Comparison of ENCODE assay signal across 9 mouse cellular contexts in the genomic region with DNA sequence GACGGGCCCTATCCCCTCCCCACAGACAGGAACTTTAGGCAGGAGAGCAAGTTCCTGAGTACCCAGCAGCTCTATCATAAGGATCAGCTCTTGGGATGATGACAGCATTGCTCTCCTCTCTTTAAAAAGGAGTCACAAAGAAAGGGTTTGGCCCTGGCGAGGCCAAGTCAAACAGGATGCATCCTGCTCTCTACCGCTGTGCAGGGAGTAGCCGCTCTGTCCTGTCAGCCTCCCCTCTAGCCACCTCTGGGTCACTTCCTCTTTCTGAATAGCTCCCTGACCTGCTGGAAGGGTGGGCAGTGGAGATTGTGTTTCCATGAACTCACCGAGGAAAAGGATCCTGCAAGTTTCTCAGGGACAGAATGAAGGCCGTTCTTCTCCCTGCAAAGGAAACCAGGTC.
A peak's percentile ranks its signal among the peaks of the same experiment; 100 is the strongest.
DNase-seq lines count a peak whose midpoint lies in the region; ATAC-seq and TF ChIP-seq lines count a peak whose summit lies in the region.
"Had no signal": no experiment of that assay in that cellular context is flagged by ENCODE, and none has a peak within 500 bp of the region (broad histone marks: within the 10 kb centered on the region; RNA-seq: fewer than 3 reads in every experiment).

No protein-coding gene starts in this region.

- no peak for DNase-seq in forebrain, embryonic 10.5 days (ENCODE audit: extremely low spot score, low spot score)
- peak; percentile 18 for DNase-seq in MEL (ENCODE audit: low read depth, low spot score)
- no peak for DNase-seq in liver, embryonic 14.5 days (ENCODE audit: low read depth in 3 of 3, low spot score in 3 of 3)
- no peak for DNase-seq in cerebellum, adult 9-11 months
- DNase-seq in testis, postnatal 14 days (ENCODE audit: low spot score), result no peak
- DNase-seq in frontal cortex, postnatal 25 days (ENCODE audit: low spot score in 2 of 2), result no peak
- DNase-seq: right cerebral cortex, postnatal 4 days had no signal

- no peak overlapping the region for H3K4me2 ChIP-seq in forebrain, embryonic 15.5 days (replicated peaks)
- no peak overlapping the region for H3K4me2 ChIP-seq in heart, embryonic 16.5 days (ENCODE audit: low read depth, low read length)
- H3K4me2 ChIP-seq in liver, embryonic 14.5 days (ENCODE audit: low read depth), result no peak overlapping the region

- peaks cover 3% of the 10 kb centered on the region; the same call in 1 of the 2 replicates for H3K9me3 ChIP-seq in forebrain, embryonic 10.5 days
- H3K9me3 ChIP-seq in forebrain, embryonic 15.5 days, result no peaks in the 10 kb centered on the region
- H3K9me3 ChIP-seq in MEL (replicated peaks; ENCODE audit: insufficient read depth, low read length), result no peaks in the 10 kb centered on the region
- H3K9me3 ChIP-seq in heart, embryonic 16.5 days (replicated peaks; ENCODE audit: control insufficient read depth, low read length), result peaks cover 9% of the 10 kb centered on the region
- no peaks in the 10 kb centered on the region for H3K9me3 ChIP-seq in liver, embryonic 14.5 days (ENCODE audit: control insufficient read depth, low read length)

- H3K27me3 ChIP-seq in forebrain, embryonic 10.5 days (ENCODE audit: poor library complexity, severe bottlenecking), result no peaks in the 10 kb centered on the region
- H3K27me3 ChIP-seq in forebrain, embryonic 15.5 days, result no peaks in the 10 kb centered on the region
- no peaks in the 10 kb centered on the region for H3K27me3 ChIP-seq in MEL (ENCODE audit: control insufficient read depth in 1 of 2, insufficient read depth in 2 of 2, low read length in 2 of 2)
- H3K27me3 ChIP-seq in heart, embryonic 16.5 days (ENCODE audit: control insufficient read depth, insufficient read depth, low read length), result no peaks in the 10 kb centered on the region
- H3K27me3 ChIP-seq in liver, embryonic 14.5 days (ENCODE audit: control insufficient read depth, insufficient read depth, low read length), result no peaks in the 10 kb centered on the region

- peaks cover 41% of the 10 kb centered on the region for H3K4me1 ChIP-seq in forebrain, embryonic 10.5 days
- peaks cover 27% of the 10 kb centered on the region for H3K4me1 ChIP-seq in forebrain, embryonic 15.5 days
- H3K4me1 ChIP-seq in MEL (ENCODE audit: control insufficient read depth in 1 of 2, insufficient read depth in 2 of 2, low read length in 2 of 2), result peaks cover 6 to 32% of the 10 kb centered on the region in 2 experiments
- peaks cover 22% of the 10 kb centered on the region for H3K4me1 ChIP-seq in heart, embryonic 16.5 days (ENCODE audit: control insufficient read depth, insufficient read depth, low read length)
- H3K4me1 ChIP-seq in liver, embryonic 14.5 days (replicated peaks; ENCODE audit: control insufficient read depth in 2 of 2, insufficient read depth in 2 of 2, low read length in 1 of 2), result peaks cover 2 to 12% of the 10 kb centered on the region in 2 experiments; a peak in 2 of 4 replicates

- TF ChIP-seq POLR2A in MEL (IDR thresholded peaks at IDR 0.05; ENCODE audit: control insufficient read depth in 1 of 2, insufficient read depth in 1 of 2, low read depth in 1 of 2, low read length in 2 of 2, poor library complexity in 1 of 2), result no peak

- no peaks in the 10 kb centered on the region for H3K79me2 ChIP-seq in MEL (ENCODE audit: control insufficient read depth, insufficient read depth, low read length, poor library complexity)

- TF ChIP-seq CTCF in MEL (IDR thresholded peaks at IDR 0.05 in 2 of 3, conservative IDR thresholded peaks at IDR 0.05 in 1 of 3; ENCODE audit: control insufficient read depth in 1 of 3, insufficient read depth in 1 of 3, low read depth in 2 of 3, low read length in 3 of 3, poor library complexity in 1 of 3, severe bottlenecking in 1 of 3), result no peak
- TF ChIP-seq CTCF in liver, embryonic 14.5 days (IDR thresholded peaks at IDR 0.05; ENCODE audit: low read depth), result no peak

- peak overlapping the region; percentile 60 for H3K27ac ChIP-seq in forebrain, embryonic 10.5 days
- no peak overlapping the region for H3K27ac ChIP-seq in forebrain, embryonic 15.5 days (replicated peaks)
- no peak overlapping the region for H3K27ac ChIP-seq in MEL (ENCODE audit: control insufficient read depth, low read depth, low read length)
- peak overlapping the region; percentile 73 for H3K27ac ChIP-seq in heart, embryonic 16.5 days (ENCODE audit: low read length)
- H3K27ac ChIP-seq in liver, embryonic 14.5 days, result no peak overlapping the region

- TF ChIP-seq EP300 in MEL (IDR thresholded peaks at IDR 0.05; ENCODE audit: low read depth in 1 of 2, low read length in 2 of 2), result no peak
- TF ChIP-seq EP300 in liver, embryonic 14.5 days (IDR thresholded peaks at IDR 0.05; ENCODE audit: low read depth), result no peak

- WGBS in forebrain, embryonic 10.5 days, result 61% methylated on average over 6 of the region's 6 CpGs
- WGBS in forebrain, embryonic 15.5 days, result 81% methylated on average over 6 of the region's 6 CpGs
- 46% methylated on average over 6 of the region's 6 CpGs for WGBS in heart, embryonic 16.5 days
- 27% methylated on average over 6 of the region's 6 CpGs for whole genome bisulfite sequencing in liver, embryonic 14.5 days (ENCODE audit: insufficient replicate concordance)

- H3K4me3 ChIP-seq in forebrain, embryonic 10.5 days, result no peak overlapping the region
- H3K4me3 ChIP-seq in forebrain, embryonic 15.5 days, result no peak overlapping the region
- no peak overlapping the region for H3K4me3 ChIP-seq in MEL (ENCODE audit: control insufficient read depth in 1 of 2, insufficient read depth in 1 of 2, low read depth in 2 of 2, low read length in 2 of 2)
- H3K4me3 ChIP-seq in heart, embryonic 16.5 days (ENCODE audit: low read length), result no peak overlapping the region
- no peak overlapping the region for H3K4me3 ChIP-seq in liver, embryonic 14.5 days (ENCODE audit: insufficient read depth in 1 of 2, low read depth in 2 of 2, low read length in 2 of 2)

- no peaks in the 10 kb centered on the region; the same call in 1 of the 2 replicates for H3K36me3 ChIP-seq in forebrain, embryonic 10.5 days (replicated peaks)
- H3K36me3 ChIP-seq in forebrain, embryonic 15.5 days, result no peaks in the 10 kb centered on the region
- peaks cover 0 to 31% of the 10 kb centered on the region in 2 experiments; a peak in 2 of 4 replicates for H3K36me3 ChIP-seq in MEL (ENCODE audit: control insufficient read depth in 1 of 2, insufficient read depth in 2 of 2, low read length in 2 of 2)
- no peaks in the 10 kb centered on the region for H3K36me3 ChIP-seq in heart, embryonic 16.5 days (ENCODE audit: control insufficient read depth, insufficient read depth)
- H3K36me3 ChIP-seq in liver, embryonic 14.5 days (replicated peaks; ENCODE audit: control insufficient read depth, insufficient read depth, low read depth), result no peaks in the 10 kb centered on the region

- no peak overlapping the region for H3K9ac ChIP-seq in forebrain, embryonic 15.5 days (replicated peaks)
- no peak overlapping the region for H3K9ac ChIP-seq in MEL (ENCODE audit: control insufficient read depth, low read depth, low read length, poor library complexity, severe bottlenecking)
- no peak overlapping the region for H3K9ac ChIP-seq in heart, embryonic 16.5 days (ENCODE audit: low read length)
- H3K9ac ChIP-seq in liver, embryonic 14.5 days (replicated peaks), result no peak overlapping the region

- TF ChIP-seq RAD21 in MEL (IDR thresholded peaks at IDR 0.05; ENCODE audit: low read depth, low read length), result no peak

- ATAC-seq in forebrain, embryonic 15.5 days (replicated peaks), result no peak
- ATAC-seq in heart, embryonic 16.5 days (replicated peaks; ENCODE audit: extremely low read depth, insufficient read depth, low FRiP score), result peak; percentile 77
- ATAC-seq in liver, embryonic 14.5 days (ENCODE audit: insufficient read depth), result peak; percentile 41; the same call in 1 of the 2 replicates

TF ChIP-seq in MEL, 35 proteins besides CTCF, POLR2A, EP300 and RAD21:
- no peak for TF ChIP-seq MAFK (IDR thresholded peaks at IDR 0.05; ENCODE audit: borderline replicate concordance, low read depth, low read length)
- no peak for TF ChIP-seq BHLHE40 (IDR thresholded peaks at IDR 0.05; ENCODE audit: borderline replicate concordance, low read depth, low read length)
- TF ChIP-seq TAL1 (IDR thresholded peaks at IDR 0.05; ENCODE audit: low read length), result peak; percentile 18; the same call in 1 of the 2 replicates

Comparison
In these comparisons a context has a peak if more than half of its experiments do, and no peak if none do; other contexts are left out.
1. H3K27ac ChIP-seq: peak in forebrain, embryonic 10.5 days (single experiment) and heart, embryonic 16.5 days (single experiment); none in forebrain, embryonic 15.5 days (single experiment), MEL (single experiment) and liver, embryonic 14.5 days (single experiment).